Mouse (Mus musculus): ENCODE measurements around the gene Idh3a. TPM values are rescaled to one million over a fixed set of nuclear protein-coding genes. Genes with fewer than 3 reads are reported as not detected.

The Idh3a gene
- 101 and 103 TPM in 2 replicates for polyA plus RNA-seq (2016; fragmentation: Nextera tagmentation; extraction: Ambion mirVana)

DNA sequence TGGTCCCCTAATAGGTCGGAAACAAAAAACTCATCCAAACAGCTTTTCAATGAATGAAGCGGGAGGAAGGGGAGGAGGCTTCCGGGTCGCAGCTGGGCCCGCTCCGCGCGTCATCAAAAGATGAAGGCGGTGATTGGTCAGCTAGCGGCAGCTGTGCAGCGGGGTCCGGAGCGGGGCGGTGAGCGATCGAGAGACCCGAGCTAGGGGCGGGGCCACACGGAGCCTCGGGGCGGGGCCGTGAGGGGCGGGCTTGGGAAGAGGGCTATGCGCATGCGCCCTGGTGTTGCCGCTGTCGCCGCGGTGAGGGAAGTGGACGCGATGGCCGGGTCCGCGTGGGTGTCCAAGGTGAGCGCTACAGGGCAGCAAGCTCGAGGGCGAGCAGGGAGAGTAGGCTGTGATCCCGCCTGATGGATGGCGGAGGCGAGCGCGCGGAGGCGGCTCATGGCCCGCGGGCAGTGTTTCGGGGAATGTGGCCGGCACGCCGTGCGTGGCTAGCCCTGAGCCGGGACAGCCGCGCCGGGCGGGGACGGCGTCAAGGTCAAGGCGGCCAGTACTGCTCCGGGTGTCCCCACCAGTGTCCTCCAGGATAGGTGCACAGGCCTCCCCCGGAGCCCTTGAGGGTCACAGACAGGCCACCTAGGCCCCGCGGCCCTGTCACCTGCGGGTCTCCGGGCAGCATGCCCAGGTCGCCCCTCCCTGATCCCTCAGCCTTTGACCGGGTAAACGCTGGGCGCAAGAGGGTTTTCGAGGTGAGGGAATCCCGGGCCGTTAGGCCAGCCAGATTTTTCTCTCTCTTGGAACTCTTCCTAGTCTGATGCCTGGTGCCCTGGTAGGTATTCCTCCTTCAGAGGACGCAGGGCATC is at the start of gene Idh3a:
Gene Idh3a, plus strand, starts transcription at position 136 of the 863 bp plus-strand sequence.
- H3K4me2 ChIP-seq (replicated peaks), result peak within 1 kb of the TSS; percentile 94
- under 1% methylated on average over 72 of the region's 73 CpGs for WGBS
- no peaks in the 10 kb centered on the region for H3K27me3 ChIP-seq
- H3K9ac ChIP-seq, result peak within 1 kb of the TSS; percentile 89
- no peak within 1 kb of the TSS for H3K27ac ChIP-seq
- peak; percentile 99 for ATAC-seq (ENCODE audit: low FRiP score)
- H3K4me1 ChIP-seq, result peaks cover 12% of the 10 kb centered on the region
- peak within 1 kb of the TSS; percentile 92 for H3K4me3 ChIP-seq
- no peaks in the 10 kb centered on the region for H3K9me3 ChIP-seq (replicated peaks)
- H3K36me3 ChIP-seq, result peaks cover 8% of the 10 kb centered on the region

GRCm38 (mm10) chr9:54537030-54537429 is 49.1 kb upstream of the Idh3a start:
- Histone ChIP-seq H3K4me3 (no peak overlapping the region), H3K4me2 (replicated peaks) (no peak overlapping the region), H3K4me1 (peaks cover 18% of the 10 kb centered on the region), H3K36me3 (no peaks in the 10 kb centered on the region), H3K27ac (no peak overlapping the region), H3K9ac (no peak overlapping the region), H3K9me3 (replicated peaks) (no peaks in the 10 kb centered on the region), H3K27me3 (0 out of 2 replicates have a peak, but pooled peaks cover 2% of the 10 kb centered on the region)
- WGBS, result 31% methylated on average over 4 of the region's 4 CpGs
- ATAC-seq (ENCODE audit: low FRiP score), result no peak

DNA sequence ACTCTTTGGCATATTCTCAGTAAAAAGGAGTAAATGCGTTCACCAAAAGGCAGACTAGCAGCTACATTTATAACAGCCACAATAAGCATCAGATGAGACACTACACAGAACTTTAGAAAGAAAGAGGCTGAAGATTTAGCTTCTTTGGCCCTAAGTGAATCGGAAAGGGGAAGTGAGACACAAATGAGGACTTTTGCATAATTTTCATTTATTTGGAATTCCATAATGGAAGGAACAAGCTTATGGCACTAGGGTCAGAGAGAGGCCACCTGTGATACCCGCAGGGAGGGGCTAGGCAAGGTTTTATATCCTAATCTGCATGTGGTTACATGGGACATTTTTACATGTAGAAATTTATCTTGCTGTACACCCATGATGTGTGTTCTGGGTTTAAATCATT is 48.7 kb upstream of the Idh3a start:
- no peak overlapping the region for H3K9ac ChIP-seq

GRCm38 (mm10) chr9:54538244-54538643 is 47.9 kb upstream of the Idh3a start:
- Histone ChIP-seq H3K27ac (no peak overlapping the region), H3K4me2 (replicated peaks) (no peak overlapping the region), H3K4me1 (peaks cover 14% of the 10 kb centered on the region), H3K9ac (no peak overlapping the region), H3K9me3 (replicated peaks) (no peaks in the 10 kb centered on the region), H3K4me3 (no peak overlapping the region), H3K36me3 (no peaks in the 10 kb centered on the region), H3K27me3 (0 out of 2 replicates have a peak, but pooled peaks cover 2% of the 10 kb centered on the region)
- 95% methylated on average over 3 of the region's 3 CpGs for WGBS
- no peak for ATAC-seq (ENCODE audit: low FRiP score)

More for the DNA sequence above, 48.7 kb upstream of the Idh3a start:
- H3K9me3 ChIP-seq (replicated peaks), result no peaks in the 10 kb centered on the region
- 0 out of 2 replicates have a peak, but pooled peaks cover 2% of the 10 kb centered on the region for H3K27me3 ChIP-seq
- ATAC-seq (ENCODE audit: low FRiP score), result no peak
- WGBS, result 79% methylated on average over 3 of the region's 3 CpGs
- no peak overlapping the region for H3K27ac ChIP-seq
- H3K4me1 ChIP-seq, result peaks cover 16% of the 10 kb centered on the region
- no peak overlapping the region for H3K4me3 ChIP-seq
- H3K36me3 ChIP-seq, result no peaks in the 10 kb centered on the region
- no peak overlapping the region for H3K4me2 ChIP-seq (replicated peaks)

- H3K27me3 ChIP-seq, result 0 out of 2 replicates have a peak, but pooled peaks cover 2% of the 10 kb centered on the region
- no peak for ATAC-seq (ENCODE audit: low FRiP score)
- H3K4me3 ChIP-seq, result no peak within 1 kb of the TSS
- no peak within 1 kb of the TSS for H3K4me2 ChIP-seq (replicated peaks)
- no peaks in the 10 kb centered on the region for H3K36me3 ChIP-seq
- H3K9me3 ChIP-seq (replicated peaks), result no peaks in the 10 kb centered on the region
- no peak within 1 kb of the TSS for H3K27ac ChIP-seq
- H3K4me1 ChIP-seq, result peaks cover 12% of the 10 kb centered on the region
- WGBS, result 95% methylated on average over 14 of the region's 14 CpGs
- no peak within 1 kb of the TSS for H3K9ac ChIP-seq
Observed at GRCm38 (mm10) chr9:54538684-54539083, 47.5 kb upstream of the Idh3a start, which contains the start of gene Sh2d7. Sh2d7 (plus strand) TSS chr9:54538984.

DNA sequence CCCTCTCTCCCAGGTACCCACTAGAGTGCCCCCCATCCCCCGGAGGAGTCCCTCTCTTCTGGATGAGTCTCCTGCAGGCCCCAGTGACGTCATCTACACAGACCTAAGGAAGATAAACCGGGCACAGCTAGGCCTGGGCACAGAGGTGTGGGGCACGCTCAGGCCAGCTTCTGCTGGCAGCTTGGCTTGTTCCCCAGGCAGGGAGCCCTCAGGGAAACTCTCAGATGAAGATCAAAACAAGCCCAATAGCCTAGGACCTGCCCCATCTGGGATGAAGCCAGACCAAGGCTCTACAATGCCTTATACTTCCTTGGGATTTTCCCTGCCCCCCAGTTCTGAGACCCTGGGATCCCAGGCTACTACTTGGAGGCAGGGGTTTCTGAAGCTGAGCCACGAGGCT is 45.3 kb upstream of the Idh3a start:
- H3K4me2 ChIP-seq (replicated peaks), result no peak overlapping the region
- H3K4me1 ChIP-seq, result 0 out of 2 replicates have a peak, but pooled peaks cover 6% of the 10 kb centered on the region
- no peaks in the 10 kb centered on the region for H3K27me3 ChIP-seq
- H3K9me3 ChIP-seq (replicated peaks), result no peaks in the 10 kb centered on the region
- H3K4me3 ChIP-seq, result no peak overlapping the region
- H3K9ac ChIP-seq, result no peak overlapping the region
- ATAC-seq (ENCODE audit: low FRiP score), result no peak
- H3K36me3 ChIP-seq, result peaks cover 5% of the 10 kb centered on the region; the same call in 1 of the 2 replicates
- 78% methylated on average over 5 of the region's 5 CpGs for WGBS
- no peak overlapping the region for H3K27ac ChIP-seq

- Histone ChIP-seq H3K4me3 (no peak overlapping the region), H3K9ac (no peak overlapping the region), H3K36me3 (peaks cover 5% of the 10 kb centered on the region; the same call in 1 of the 2 replicates), H3K27me3 (no peaks in the 10 kb centered on the region), H3K4me1 (no peaks in the 10 kb centered on the region), H3K27ac (no peak overlapping the region), H3K4me2 (replicated peaks) (no peak overlapping the region), H3K9me3 (replicated peaks) (no peaks in the 10 kb centered on the region)
- ATAC-seq (ENCODE audit: low FRiP score), result no peak
- WGBS, result 81% methylated on average over 9 of the region's 9 CpGs
Observed at GRCm38 (mm10) chr9:54544212-54544953, 41.8 kb upstream of the Idh3a start.

- Histone ChIP-seq H3K4me1 (no peaks in the 10 kb centered on the region), H3K4me2 (replicated peaks) (no peak overlapping the region), H3K27ac (no peak overlapping the region), H3K4me3 (no peak overlapping the region), H3K36me3 (peaks cover 5% of the 10 kb centered on the region; the same call in 1 of the 2 replicates), H3K27me3 (no peaks in the 10 kb centered on the region), H3K9me3 (replicated peaks) (no peaks in the 10 kb centered on the region), H3K9ac (no peak overlapping the region)
- WGBS, result 84% methylated on average over 4 of the region's 4 CpGs
- ATAC-seq (ENCODE audit: low FRiP score), result no peak
Observed at GRCm38 (mm10) chr9:54544954-54545315, 41.2 kb upstream of the Idh3a start.

GRCm38 (mm10) chr9:54547536-54547935 is 38.6 kb upstream of the Idh3a start:
- Histone ChIP-seq H3K27ac (no peak overlapping the region), H3K4me2 (replicated peaks) (no peak overlapping the region), H3K9me3 (replicated peaks) (no peaks in the 10 kb centered on the region), H3K4me3 (no peak overlapping the region), H3K27me3 (no peaks in the 10 kb centered on the region), H3K9ac (no peak overlapping the region), H3K4me1 (no peaks in the 10 kb centered on the region), H3K36me3 (peaks cover 5% of the 10 kb centered on the region; the same call in 1 of the 2 replicates)
- 0 out of 2 replicates have a peak, but pooled peaks have one; percentile 26 for ATAC-seq (ENCODE audit: low FRiP score)
- 23% methylated on average over 5 of the region's 5 CpGs for WGBS

DNA sequence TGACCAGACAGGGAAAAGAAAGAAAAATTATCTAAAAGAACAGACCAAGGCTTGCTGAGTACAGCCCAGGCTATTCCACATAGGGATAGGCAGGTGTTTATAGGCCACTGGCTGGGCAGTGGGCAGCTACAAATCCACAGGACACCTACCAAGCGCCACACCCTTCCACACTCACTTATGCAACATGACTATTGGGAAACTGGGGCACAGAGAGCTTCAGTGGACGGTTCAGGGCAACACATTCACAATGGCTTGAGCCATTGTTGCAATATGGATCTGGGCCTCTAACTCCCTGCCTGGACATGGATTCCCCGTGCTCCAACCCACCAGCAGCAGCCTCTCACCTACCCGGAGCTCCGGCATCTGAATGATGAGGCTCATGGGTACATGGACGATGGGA is 36.7 kb upstream of the Idh3a start:
- no peaks in the 10 kb centered on the region for H3K9me3 ChIP-seq (replicated peaks)
- no peak overlapping the region for H3K4me2 ChIP-seq (replicated peaks)
- H3K27me3 ChIP-seq, result peaks cover 3% of the 10 kb centered on the region; the same call in 1 of the 2 replicates
- no peaks in the 10 kb centered on the region for H3K4me1 ChIP-seq
- H3K4me3 ChIP-seq, result no peak overlapping the region
- H3K9ac ChIP-seq, result no peak overlapping the region
- WGBS, result 92% methylated on average over 6 of the region's 6 CpGs
- no peak for ATAC-seq (ENCODE audit: low FRiP score)
- H3K27ac ChIP-seq, result no peak overlapping the region
- peaks cover under 1% of the 10 kb centered on the region; the same call in 1 of the 2 replicates for H3K36me3 ChIP-seq

DNA sequence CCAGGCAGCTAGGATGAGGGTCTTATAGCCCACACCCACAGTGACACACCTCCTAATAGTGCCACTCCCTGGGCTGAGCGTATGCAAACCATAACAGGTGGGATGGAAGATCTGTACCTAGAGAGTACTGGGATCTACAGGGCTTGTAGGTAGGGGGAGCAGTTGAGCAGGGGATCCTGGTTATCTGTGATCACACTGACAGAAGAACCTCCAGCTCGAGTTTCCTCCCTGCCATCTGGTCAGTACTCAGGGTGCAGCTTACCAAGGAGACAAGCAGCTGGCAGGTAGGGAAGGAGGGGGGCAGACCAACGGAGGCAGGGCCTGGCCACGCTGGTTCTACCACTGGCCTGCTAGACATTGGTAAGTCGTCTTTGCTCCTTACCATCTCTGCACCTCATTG is 33.7 kb upstream of the Idh3a start:
- Histone ChIP-seq H3K27me3 (peaks cover 3% of the 10 kb centered on the region; the same call in 1 of the 2 replicates), H3K36me3 (no peaks in the 10 kb centered on the region), H3K4me2 (replicated peaks) (no peak overlapping the region), H3K9me3 (replicated peaks) (no peaks in the 10 kb centered on the region), H3K9ac (no peak overlapping the region), H3K4me3 (no peak overlapping the region), H3K4me1 (no peaks in the 10 kb centered on the region), H3K27ac (no peak overlapping the region)
- no peak for ATAC-seq (ENCODE audit: low FRiP score)
- 20% methylated on average over 5 of the region's 5 CpGs for WGBS

- Histone ChIP-seq H3K27me3 (peaks cover 10% of the 10 kb centered on the region), H3K36me3 (no peaks in the 10 kb centered on the region), H3K4me2 (replicated peaks) (no peak overlapping the region), H3K4me3 (no peak overlapping the region), H3K4me1 (0 out of 2 replicates have a peak, but pooled peaks cover 3% of the 10 kb centered on the region), H3K27ac (no peak overlapping the region), H3K9ac (no peak overlapping the region), H3K9me3 (replicated peaks) (no peaks in the 10 kb centered on the region)
- ATAC-seq (ENCODE audit: low FRiP score), result no peak
- WGBS, result 74% methylated on average over 2 of the region's 2 CpGs
Observed at GRCm38 (mm10) chr9:54555044-54555443, 31.1 kb upstream of the Idh3a start.
